In genomic region chr14:34777810-34778209, GRCm38 (mm10) we compare ENCODE assay signal across 9 mouse cellular contexts. TPM values are rescaled to one million over a fixed set of nuclear protein-coding genes. Genes with fewer than 3 reads are reported as not detected.
DNase-seq lines count a peak whose midpoint lies in the region; ATAC-seq and TF ChIP-seq lines count a peak whose summit lies in the region.
"Had no signal": no experiment of that assay in that cellular context is flagged by ENCODE, and none has a peak within 500 bp of the region (broad histone marks: within the 10 kb centered on the region; RNA-seq: fewer than 3 reads in every experiment).

No protein-coding gene starts in this region.

- H3K27me3 ChIP-seq in cerebellum, adult 2 months (ENCODE audit: control insufficient read depth, insufficient read depth, low read length), result no peaks in the 10 kb centered on the region
- H3K27me3 ChIP-seq in forebrain, postnatal 0 days (ENCODE audit: insufficient read depth, low read length), result no peaks in the 10 kb centered on the region
- H3K27me3 ChIP-seq in lung, embryonic 15.5 days, result no peaks in the 10 kb centered on the region

- in situ Hi-C loops in ES-E14 (cut with MboI; ENCODE audit: low sequenced_read_pairs in 2 of 2, unreplicated experiment in 2 of 2), result loop anchor here (10.0 to 25.0 kb wide), 3 partner anchors 153 to 691 kb away; partner anchors contain the start of gene Anxa8 (in 1 of the 2)

- no peak overlapping the region for H3K27ac ChIP-seq in ES-E14 (ENCODE audit: insufficient read depth, low read depth, low read length, poor library complexity, severe bottlenecking)
- H3K27ac ChIP-seq in cerebellum, adult 2 months (ENCODE audit: insufficient read depth, low read length), result no peak overlapping the region
- H3K27ac ChIP-seq in forebrain, postnatal 0 days (ENCODE audit: low read depth, low read length), result no peak overlapping the region
- no peak overlapping the region for H3K27ac ChIP-seq in lung, embryonic 15.5 days
- no peak overlapping the region for H3K27ac ChIP-seq in olfactory bulb, adult 2 months (ENCODE audit: insufficient read depth, low read depth, low read length)
- H3K27ac ChIP-seq: limb, embryonic 13.5 days had no signal

- H3K9ac ChIP-seq in ES-E14 (ENCODE audit: insufficient read depth, low read depth, low read length, poor library complexity, severe bottlenecking), result no peak overlapping the region
- H3K9ac ChIP-seq in forebrain, postnatal 0 days, result no peak overlapping the region
- no peak overlapping the region for H3K9ac ChIP-seq in lung, embryonic 15.5 days
- H3K9ac ChIP-seq: limb, embryonic 13.5 days had no signal

- WGBS in cerebellum, adult 2 months, result 13% methylated on average over 10 of the region's 10 CpGs
- 18% methylated on average over 10 of the region's 10 CpGs for WGBS in forebrain, postnatal 0 days
- WGBS in lung, embryonic 15.5 days, result 16% methylated on average over 10 of the region's 10 CpGs
- WGBS in olfactory bulb, adult 2 months, result 19% methylated on average over 10 of the region's 10 CpGs

- ATAC-seq in cerebellum, adult (ENCODE audit: insufficient number of reproducible peaks, low FRiP score, low TSS enrichment), result 0 out of 2 replicates have a peak, but pooled peaks have one; percentile 76
- ATAC-seq in forebrain, postnatal 0 days, result peak; percentile 79
- ATAC-seq in lung, embryonic 15.5 days (ENCODE audit: borderline replicate concordance, extremely low read depth, low FRiP score, low TSS enrichment), result peak; percentile 15; the same call in 1 of the 2 replicates

- H3K9me3 ChIP-seq in ES-E14 (ENCODE audit: control insufficient read depth, insufficient read depth, low read depth, low read length), result no peaks in the 10 kb centered on the region
- H3K9me3 ChIP-seq in forebrain, postnatal 0 days (ENCODE audit: low read length), result no peaks in the 10 kb centered on the region
- no peaks in the 10 kb centered on the region for H3K9me3 ChIP-seq in lung, embryonic 15.5 days

- peaks cover under 1 to 8% of the 10 kb centered on the region in 2 experiments; a peak in 3 of 4 replicates for H3K4me1 ChIP-seq in ES-E14 (ENCODE audit: control insufficient read depth in 2 of 2, insufficient read depth in 2 of 2, low read length in 2 of 2, poor library complexity in 1 of 2)
- H3K4me1 ChIP-seq in cerebellum, adult 2 months (ENCODE audit: control insufficient read depth, insufficient read depth, low read length), result no peaks in the 10 kb centered on the region
- no peaks in the 10 kb centered on the region for H3K4me1 ChIP-seq in forebrain, postnatal 0 days (ENCODE audit: insufficient read depth)
- H3K4me1 ChIP-seq in lung, embryonic 15.5 days, result no peaks in the 10 kb centered on the region
- no peaks in the 10 kb centered on the region for H3K4me1 ChIP-seq in olfactory bulb, adult 2 months (ENCODE audit: control insufficient read depth, insufficient read depth, low read length)
- H3K4me1 ChIP-seq: limb, embryonic 13.5 days had no signal

- peak; percentile 93 for TF ChIP-seq CTCF in cerebellum, adult 2 months (IDR thresholded peaks at IDR 0.05; ENCODE audit: borderline replicate concordance, insufficient read depth, low read depth, low read length)
- peak; percentile 91 for TF ChIP-seq CTCF in forebrain, postnatal 0 days (IDR thresholded peaks at IDR 0.05; ENCODE audit: low read depth)
- peak; percentile 70 for TF ChIP-seq CTCF in olfactory bulb, adult 2 months (IDR thresholded peaks at IDR 0.05; ENCODE audit: insufficient read depth, low read depth, low read length)

- H3K4me2 ChIP-seq in forebrain, postnatal 0 days (ENCODE audit: low read depth), result no peak overlapping the region
- H3K4me2 ChIP-seq in lung, embryonic 15.5 days, result no peak overlapping the region
- H3K4me2 ChIP-seq: limb, embryonic 13.5 days had no signal

- H3K4me3 ChIP-seq in ES-E14 (ENCODE audit: insufficient read depth in 1 of 2, low read depth in 1 of 2, low read length in 2 of 2, poor library complexity in 1 of 2, severe bottlenecking in 1 of 2), result no peak overlapping the region
- H3K4me3 ChIP-seq in cerebellum, adult 2 months (replicated peaks; ENCODE audit: insufficient read depth, low read depth, low read length), result no peak overlapping the region
- no peak overlapping the region for H3K4me3 ChIP-seq in forebrain, postnatal 0 days (ENCODE audit: low read depth, low read length)
- no peak overlapping the region for H3K4me3 ChIP-seq in lung, embryonic 15.5 days
- H3K4me3 ChIP-seq in olfactory bulb, adult 2 months (ENCODE audit: insufficient read depth, low read depth, low read length), result no peak overlapping the region
- H3K4me3 ChIP-seq: limb, embryonic 13.5 days had no signal

- H3K36me3 ChIP-seq in ES-E14 (ENCODE audit: control insufficient read depth, insufficient read depth, low read length, poor library complexity, severe bottlenecking), result no peaks in the 10 kb centered on the region; the same call in 1 of the 2 replicates
- H3K36me3 ChIP-seq in forebrain, postnatal 0 days (ENCODE audit: insufficient read depth), result no peaks in the 10 kb centered on the region
- no peaks in the 10 kb centered on the region for H3K36me3 ChIP-seq in lung, embryonic 15.5 days
- H3K36me3 ChIP-seq: limb, embryonic 13.5 days had no signal

- TF ChIP-seq POLR2A in cerebellum, adult 2 months (IDR thresholded peaks at IDR 0.05; ENCODE audit: borderline replicate concordance, insufficient read depth, low read length), result no peak
- TF ChIP-seq POLR2A in olfactory bulb, adult 2 months (IDR thresholded peaks at IDR 0.05; ENCODE audit: insufficient read depth, low read depth, low read length), result no peak

- no peak for DNase-seq in cerebellum, adult 11-12 months
- peak; percentile 78 for DNase-seq in ES-E14 (ENCODE audit: low read depth, low spot score)
- peak; percentile 31 to 33 for DNase-seq in cerebellum, adult 2 months
- peak; percentile 85 for DNase-seq in forebrain, postnatal 0 days
- DNase-seq in kidney, adult 8-10 months, result peak; percentile 24 to 44

TF ChIP-seq in ES-E14, 5 proteins besides CTCF, POLR2A, EP300 and RAD21:
- TF ChIP-seq ZNF384 (IDR thresholded peaks at IDR 0.05; ENCODE audit: low read depth, low read length) (no peak), ZC3H11A (IDR thresholded peaks at IDR 0.05; ENCODE audit: borderline replicate concordance, low read depth, low read length) (0 out of 2 replicates have a peak, but pooled peaks have one; percentile 45), MAFK (IDR thresholded peaks at IDR 0.05; ENCODE audit: insufficient read depth, low read depth, low read length) (no peak)

RNA-seq across cellular contexts. Expression of gene Grid1, which starts 42.1 kb away (rescaled TPM):
- 0.26 and 0.54 TPM in 2 replicates for total RNA-seq in ES-E14 (2012; rRNA removed)
- polyA plus RNA-seq in cerebellum, adult 2 months (2012; rRNA removed), result 13.0 and 13.3 TPM in 2 replicates
- 22.2 and 28.3 TPM in 2 replicates for total RNA-seq in forebrain, postnatal 0 days (2014; rRNA removed)
- polyA plus RNA-seq in forebrain, postnatal 0 days (2015; fragmentation: Nextera tagmentation; extraction: Ambion mirVana), result 3.3 and 9.2 TPM in 2 replicates
- polyA plus RNA-seq in lung, embryonic 15.5 days (2015; fragmentation: Nextera tagmentation; extraction: Ambion mirVana), result 0.19 and 0.40 TPM in 2 replicates
- not detected in 2 replicates for polyA plus RNA-seq in olfactory bulb, adult 2 months (2012; ENCODE audit: insufficient read depth, insufficient read length, low replicate concordance, missing spikeins)

Comparison
In these comparisons a context has a peak if more than half of its experiments do, and no peak if none do; other contexts are left out.
1. ATAC-seq: peak in every context shown above with its lines; median percentile 79 in forebrain, postnatal 0 days; 76 in cerebellum, adult; 15 in lung, embryonic 15.5 days.